In the genomic region with DNA sequence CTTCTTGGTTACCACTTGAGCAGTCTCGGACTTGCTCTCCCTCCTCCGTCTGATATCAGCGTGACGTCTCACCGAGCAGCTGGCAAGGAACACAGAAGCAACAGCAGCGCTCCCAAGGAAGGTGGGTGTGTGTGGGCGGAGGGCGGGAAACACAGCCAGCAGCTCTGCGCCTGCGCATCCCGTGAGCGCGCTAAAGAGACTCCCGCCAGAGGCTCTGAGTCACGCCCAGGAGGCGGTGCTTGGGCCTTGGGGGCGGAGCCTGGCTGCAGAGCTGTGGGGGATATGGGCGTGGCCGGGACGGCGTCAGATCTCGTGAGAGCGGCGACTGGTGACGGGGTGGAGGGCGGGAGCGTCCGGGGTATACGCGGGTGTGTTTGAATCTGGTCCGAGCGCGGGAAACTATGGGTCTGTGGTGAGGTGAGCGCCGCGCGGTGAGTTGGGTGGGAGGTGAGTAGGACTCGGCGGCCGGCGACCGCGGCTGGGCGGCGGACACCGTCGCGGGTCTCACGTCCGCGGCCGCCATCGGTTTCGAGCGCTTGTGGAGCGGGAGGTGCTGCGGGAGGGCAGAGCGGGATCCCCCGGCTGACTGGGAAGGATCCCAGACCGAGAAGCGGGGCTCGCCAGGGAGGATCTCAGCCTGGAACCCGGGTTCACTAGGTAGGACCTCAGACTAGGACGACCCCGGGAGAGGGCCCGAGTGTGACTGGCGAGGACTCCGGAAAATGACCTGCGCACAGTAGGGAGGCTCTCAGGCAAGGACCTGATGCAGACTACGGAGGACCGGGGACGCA, we compare ENCODE assay signal across 8 mouse cellular contexts. TPM values are rescaled to one million over a fixed set of nuclear protein-coding genes. Genes with fewer than 3 reads are reported as not detected.
DNase-seq lines count a peak whose midpoint lies in the region; ATAC-seq lines count a peak whose summit lies in the region.

A gene (plus strand): TSS at position 358 of the 791 bp plus-strand sequence.

- H3K4me2 ChIP-seq in hindbrain, embryonic 15.5 days: peak within 1 kb of the TSS; percentile 96

- under 1% methylated on average over 72 of the region's 72 CpGs for WGBS in hindbrain, embryonic 15.5 days

- peak within 1 kb of the TSS; percentile 52 for H3K9ac ChIP-seq in hindbrain, embryonic 15.5 days

- DNase-seq in T-cell, adult 2 months (ENCODE audit: low spot score): peak; percentile 98
- DNase-seq in cerebellum, postnatal 36 days: peak; percentile 94 to 98
- DNase-seq in frontal cortex, postnatal 36 days (ENCODE audit: low spot score in 2 of 2): peak; percentile 97 to 98
- peak; percentile 96 for DNase-seq in left cerebral cortex, adult 11 months (ENCODE audit: low spot score)
- DNase-seq in lung, postnatal 4 days: peak; percentile 99 to 100
- DNase-seq in retina, postnatal 7 days (ENCODE audit: low read depth, low spot score): peak; percentile 98
- DNase-seq in urinary bladder, adult 2 months (ENCODE audit: low spot score): peak; percentile 89

- peak within 1 kb of the TSS; percentile 78 for H3K4me3 ChIP-seq in hindbrain, embryonic 15.5 days

- H3K27me3 ChIP-seq in hindbrain, embryonic 15.5 days: no peaks in the 10 kb centered on the region

- ATAC-seq in hindbrain, embryonic 15.5 days (ENCODE audit: low FRiP score, low read depth): peak; percentile 98

- H3K36me3 ChIP-seq in hindbrain, embryonic 15.5 days: peaks cover 9% of the 10 kb centered on the region

- H3K27ac ChIP-seq in hindbrain, embryonic 15.5 days (replicated peaks): peak within 1 kb of the TSS; percentile 70

- peaks cover 9% of the 10 kb centered on the region; the same call in 1 of the 2 replicates for H3K9me3 ChIP-seq in hindbrain, embryonic 15.5 days

- H3K4me1 ChIP-seq in hindbrain, embryonic 15.5 days (replicated peaks): peaks cover 14% of the 10 kb centered on the region

RNA-seq across cellular contexts. Expression of the gene that starts here (rescaled TPM):
- polyA plus RNA-seq in hindbrain, embryonic 15.5 days (2015; fragmentation: Nextera tagmentation; extraction: Ambion mirVana): 10.1 and 10.8 TPM in 2 replicates
- 3.1 and 3.2 TPM in 2 replicates for polyA plus RNA-seq in urinary bladder, adult 2 months (2012; rRNA removed)

Comparison
In these comparisons a context has a peak if more than half of its experiments do, and no peak if none do; other contexts are left out.
1. Peak in every context shown above with its lines: DNase-seq, ATAC-seq, H3K4me3 ChIP-seq and H3K27ac ChIP-seq.